Mouse (Mus musculus) megakaryocyte, adult 5-6 weeks (primary cell): ENCODE measurements at regions not wholly inside any gene's neighbourhood (a gene's known extent, or its start where the extent isn't known, plus 50 kb on each side); places are given as distances from the start of the nearest gene placed in this dataset.

Experiments used
- ATAC-seq: 2 replicates; pipeline ENCODE4 v1.8.0; 2016; ENCODE audit warnings: mild to moderate bottlenecking, inconsistent platforms; ENCODE audit not compliant: poor library complexity, severe bottlenecking

DNA sequence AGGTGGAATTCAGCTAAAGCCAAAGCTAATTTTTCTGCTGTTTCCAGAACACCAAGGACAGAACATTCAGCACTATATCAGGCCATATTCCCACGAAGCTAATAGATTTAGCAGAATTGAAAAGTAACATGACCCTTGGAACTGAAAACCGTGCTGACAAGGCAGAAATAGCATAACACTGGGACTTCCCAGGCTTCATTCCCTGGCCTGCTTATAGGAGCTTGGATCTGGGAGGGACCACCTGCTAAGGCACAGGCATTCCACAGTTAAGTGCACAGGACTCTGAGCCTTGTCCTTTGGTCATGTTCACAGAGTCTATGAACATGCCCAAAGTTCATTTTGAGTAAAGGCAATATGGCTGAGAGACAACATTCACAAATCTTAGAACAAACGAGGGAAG is 902.8 kb downstream of the Flrt2 start:
- no peak for ATAC-seq

GRCm38 (mm10) chr12:96615134-96615533 is 923.1 kb downstream of the Flrt2 start:
- no peak for ATAC-seq

DNA sequence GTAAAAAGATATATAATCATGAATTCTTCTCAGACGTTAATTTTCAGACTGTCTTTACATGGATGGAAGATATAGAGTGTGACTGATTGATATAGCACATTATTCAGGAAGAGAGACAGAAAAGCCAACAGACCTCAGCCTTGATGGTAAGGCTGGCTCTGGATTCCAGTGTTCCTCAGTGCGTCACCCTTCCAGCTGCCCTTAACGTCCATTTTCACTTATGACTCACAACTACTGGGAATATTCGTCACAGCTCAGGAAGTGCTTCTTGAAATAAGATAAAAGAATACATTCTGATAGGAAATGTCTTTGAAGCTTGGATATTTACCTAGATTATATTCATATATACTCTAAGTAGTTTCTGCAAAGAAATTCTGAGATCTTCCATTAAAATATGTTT is 923.8 kb downstream of the Flrt2 start:
- ATAC-seq = no peak

GRCm38 (mm10) chr12:96617226-96617625 is 925.2 kb downstream of the Flrt2 start:
- ATAC-seq = no peak
